Mouse (Mus musculus) CD4-positive naive resting alpha-beta T cell, adult 76 days (primary cell): Measurements from ENCODE around the gene Hyal4. TPM values are rescaled to one million over a fixed set of nuclear protein-coding genes. Genes with fewer than 3 reads are reported as not detected.

Source experiments
- total RNA-seq: library from RNA; stranded (reverse); gene quantifications from one replicate; pipeline ENCODE4 v1.2.4, GENCODE M21; 2023

Gene Hyal4
- not detected for total RNA-seq

GRCm38 (mm10) chr6:24748029-24748428, at the start of gene Hyal4:
Gene Hyal4 (plus strand): TSS chr6:24748329.

GRCm38 (mm10) chr6:24732945-24733344, 15.2 kb upstream of the Hyal4 start, which contains the start of gene Hyal6:
Gene Hyal6 (plus strand): TSS chr6:24733245.

GRCm38 (mm10) chr6:24790888-24791287, 42.8 kb downstream of the Hyal4 start, which contains the start of gene Spam1:
Gene Spam1 (plus strand): TSS chr6:24791188.

Other genes starting within 250 kb of the Hyal4 start
- gene Iqub, start 233.3 kb upstream of the Hyal4 start, total RNA-seq, result not detected
- gene Ndufa5, start 220.3 kb upstream of the Hyal4 start, total RNA-seq, result 56.0 TPM
- gene Asb15, start 220.2 kb upstream of the Hyal4 start, total RNA-seq, result not detected
- gene Lmod2, start 150.6 kb upstream of the Hyal4 start, total RNA-seq, result not detected
- 54.6 TPM for gene Wasl, start 83.3 kb upstream of the Hyal4 start, total RNA-seq
- not detected for gene Hyal6, start 15.1 kb upstream of the Hyal4 start, total RNA-seq
- not detected for gene Spam1, start 42.9 kb downstream of the Hyal4 start, total RNA-seq
- not detected for gene Hyal5, start 109.7 kb downstream of the Hyal4 start, total RNA-seq
- not detected for gene Tmem229a, start 208.0 kb downstream of the Hyal4 start, total RNA-seq